Mouse (Mus musculus): ENCODE data around the gene Tcf20. TPM values are rescaled to one million over a fixed set of nuclear protein-coding genes. Genes with fewer than 3 reads are reported as not detected.
A peak's percentile ranks its signal among the peaks of the same experiment; 100 is the strongest.

The Tcf20 gene
- polyA plus RNA-seq, 1 experiment from 2014 or later = 25.1 TPM

DNA sequence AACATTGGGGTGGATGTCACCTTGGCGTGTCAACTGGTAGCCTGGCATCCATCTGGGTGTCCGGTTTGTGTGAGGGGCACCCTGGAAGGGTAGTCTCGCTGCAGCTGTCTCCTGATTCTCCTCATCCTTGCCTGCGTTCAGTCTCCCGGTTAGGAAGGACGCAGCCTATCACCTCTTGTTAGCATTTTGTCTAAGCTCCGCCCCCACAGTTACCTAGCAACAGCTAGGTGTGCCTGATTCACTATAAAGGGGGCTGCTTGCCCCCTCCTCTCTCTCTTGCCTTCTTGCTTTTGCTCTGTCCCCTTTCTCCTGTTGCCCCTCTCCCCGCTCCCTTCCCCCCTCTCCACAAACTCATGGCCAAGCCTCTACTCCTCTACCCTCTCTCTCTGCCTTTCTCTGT, 35.3 kb upstream of the Tcf20 start:
- DNase-seq (ENCODE audit: low read depth, low spot score) = no peak
- ChIA-PET POLR2A (no interaction called here), CTCF (no interaction called here)
- ATAC-seq = no peak
- H3K27me3 ChIP-seq = peaks cover 8% of the 10 kb centered on the region
- in situ Hi-C loops (cut with MboI; ENCODE audit: low pct_unique_long_range_greater_than_20kb) = no loop called here
- TF ChIP-seq CTCF (IDR thresholded peaks at IDR 0.05) = no peak

DNA sequence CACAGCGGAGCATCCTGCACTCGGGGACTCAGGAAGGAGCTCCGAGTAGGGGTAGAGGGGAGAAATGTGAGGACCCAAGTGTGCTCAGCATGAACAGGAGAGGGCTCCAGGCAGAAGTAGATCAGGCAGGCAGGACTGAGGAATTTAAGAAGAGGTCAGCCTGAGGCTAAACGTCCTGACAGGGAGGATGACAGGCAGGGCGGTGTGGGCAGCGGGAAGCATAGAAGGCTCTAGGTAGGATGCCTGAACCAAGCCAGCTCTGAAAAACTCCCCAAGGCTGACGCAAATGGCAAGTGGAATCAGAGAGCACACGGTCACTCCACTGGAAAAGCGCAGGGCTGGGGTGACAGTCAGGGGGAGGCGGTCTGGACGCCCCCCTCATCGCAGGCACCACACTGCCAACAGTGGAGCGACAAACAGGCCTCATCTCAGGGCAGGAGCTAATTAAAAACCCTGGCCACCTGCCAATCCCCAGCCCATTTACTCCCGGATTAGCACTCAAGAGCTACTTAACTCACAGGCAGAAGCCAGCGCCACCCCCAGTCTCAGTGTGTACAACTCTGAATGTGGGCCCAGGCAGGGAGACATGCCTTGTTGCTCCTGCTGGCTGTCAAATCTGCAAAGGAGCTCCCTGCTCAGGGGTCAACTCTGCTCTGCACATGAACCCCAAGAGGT, 23.5 kb upstream of the Tcf20 start:
- ChIA-PET CTCF (no interaction called here), POLR2A (no interaction called here)
- DNase-seq (ENCODE audit: low read depth, low spot score) (no peak), ATAC-seq (no peak)
- peaks cover 16% of the 10 kb centered on the region for H3K27me3 ChIP-seq
- TF ChIP-seq CTCF (IDR thresholded peaks at IDR 0.05) = no peak
- in situ Hi-C loops (cut with MboI; ENCODE audit: low pct_unique_long_range_greater_than_20kb) = no loop called here

DNA sequence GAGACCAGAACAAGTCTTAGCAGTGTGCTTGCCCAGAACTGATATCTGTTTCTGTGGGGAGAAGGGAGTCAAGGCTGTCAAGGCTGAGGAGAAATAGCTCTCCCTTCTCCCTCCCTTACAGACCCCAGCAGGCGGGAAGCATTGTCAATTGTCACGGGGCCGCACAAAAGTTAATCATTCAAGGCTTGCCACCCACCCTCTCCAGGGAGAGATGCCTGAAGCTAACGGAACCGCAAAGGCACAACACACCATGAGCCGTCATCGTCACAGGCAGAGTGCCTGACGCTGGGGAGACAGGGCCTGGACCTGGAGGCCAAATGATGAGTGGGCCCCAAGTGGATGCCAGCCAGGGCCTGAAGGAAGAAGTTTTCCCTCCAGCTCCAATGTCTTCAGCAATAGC, 22.8 kb upstream of the Tcf20 start:
- in situ Hi-C loops (cut with MboI; ENCODE audit: low pct_unique_long_range_greater_than_20kb) = no loop called here
- no peak for ATAC-seq
- DNase-seq (ENCODE audit: low read depth, low spot score) = no peak
- no peak for TF ChIP-seq CTCF (IDR thresholded peaks at IDR 0.05)
- CTCF ChIA-PET = no interaction called here
- POLR2A ChIA-PET = no interaction called here
- peaks cover 23% of the 10 kb centered on the region for H3K27me3 ChIP-seq

DNA sequence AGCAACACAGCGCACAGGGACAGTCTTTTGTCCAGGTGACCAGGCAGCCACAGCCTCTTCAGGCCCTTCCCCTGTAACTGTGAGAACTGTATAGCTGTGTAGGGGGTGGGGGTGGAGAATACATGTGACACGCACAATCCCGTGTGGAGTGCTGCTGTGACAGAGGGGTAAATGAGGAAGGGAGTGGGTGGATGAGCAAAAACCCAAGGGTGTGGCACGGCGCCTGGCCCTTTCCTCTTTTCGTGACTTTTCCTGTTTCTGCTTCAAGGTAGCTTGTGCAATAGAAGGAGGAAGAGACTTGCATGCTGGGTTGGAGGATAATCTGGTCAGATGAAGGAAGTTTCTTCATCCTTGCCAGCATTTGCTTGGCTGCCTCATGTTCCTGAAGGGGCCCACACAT, 21.9 kb upstream of the Tcf20 start:
- POLR2A ChIA-PET = no interaction called here
- in situ Hi-C loops (cut with MboI; ENCODE audit: low pct_unique_long_range_greater_than_20kb) = no loop called here
- TF ChIP-seq CTCF (IDR thresholded peaks at IDR 0.05) = no peak
- CTCF ChIA-PET = no interaction called here
- no peak for ATAC-seq
- no peak for DNase-seq (ENCODE audit: low read depth, low spot score)
- peaks cover 14% of the 10 kb centered on the region for H3K27me3 ChIP-seq

DNA sequence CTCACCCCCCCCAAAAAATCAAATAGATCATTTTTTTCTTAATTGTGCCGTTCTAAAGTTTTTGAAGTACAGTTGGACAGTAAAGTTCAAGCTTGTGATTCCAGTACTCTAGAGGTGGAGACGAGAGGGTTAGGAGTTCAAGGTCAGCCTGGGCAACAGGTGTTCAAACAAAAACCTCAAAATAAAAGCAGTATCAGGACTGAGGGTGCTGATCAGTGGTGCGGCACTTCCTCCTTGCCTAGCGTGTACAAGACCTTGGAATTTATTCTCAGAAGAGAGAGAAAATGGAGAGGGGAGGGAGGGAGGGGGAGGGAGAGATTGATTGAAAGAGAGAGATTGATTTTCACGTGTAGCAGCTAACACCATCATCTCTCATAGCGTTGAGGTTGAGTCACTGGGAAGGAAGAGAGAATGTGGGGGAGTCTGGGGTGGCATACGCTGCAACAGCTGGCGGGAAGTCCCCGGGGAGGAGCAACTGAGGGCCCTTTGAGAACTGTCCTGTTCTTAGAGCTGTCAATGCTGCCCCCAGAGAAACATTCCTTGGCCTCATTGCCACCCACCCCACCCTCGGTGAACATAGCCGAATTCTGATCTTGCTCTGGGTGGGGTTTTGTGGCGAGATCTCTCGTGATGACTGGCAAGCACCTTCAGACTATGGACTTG, 21.2 kb upstream of the Tcf20 start:
- CTCF ChIA-PET = no interaction called here
- in situ Hi-C loops (cut with MboI; ENCODE audit: low pct_unique_long_range_greater_than_20kb) = no loop called here
- DNase-seq (ENCODE audit: low read depth, low spot score) (no peak), ATAC-seq (no peak)
- POLR2A ChIA-PET = no interaction called here
- TF ChIP-seq CTCF (IDR thresholded peaks at IDR 0.05) = no peak
- peaks cover 9% of the 10 kb centered on the region for H3K27me3 ChIP-seq

DNA sequence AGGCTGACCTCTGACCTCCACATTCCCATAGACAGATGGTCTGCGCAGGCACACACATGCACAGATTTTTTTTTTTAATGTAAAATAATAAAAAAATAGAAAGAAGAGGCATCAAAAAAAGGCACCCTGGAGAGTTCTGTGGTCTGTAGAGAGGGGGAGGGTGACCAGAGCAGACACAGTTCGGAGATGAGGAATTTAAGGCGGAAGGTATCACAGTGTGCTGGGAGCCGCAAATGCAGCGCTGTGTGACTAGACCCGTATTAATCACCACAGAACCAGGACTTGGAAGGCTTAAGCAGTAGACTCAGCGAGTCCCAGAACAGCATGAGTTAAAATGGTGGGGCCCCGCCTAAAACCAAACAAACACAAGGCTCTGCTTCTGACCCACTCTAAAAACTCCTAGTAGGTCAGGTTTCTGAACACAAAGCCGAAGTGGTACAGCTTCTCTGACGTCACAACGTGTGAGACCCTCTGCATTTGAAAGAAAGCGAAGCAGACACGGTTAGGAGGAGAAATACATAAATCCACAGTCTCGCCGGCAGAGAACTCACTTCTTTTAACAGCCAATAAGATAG, 19.8 kb upstream of the Tcf20 start:
- ChIA-PET POLR2A (no interaction called here), CTCF (no interaction called here)
- ATAC-seq = peak; percentile 21
- in situ Hi-C loops (cut with MboI; ENCODE audit: low pct_unique_long_range_greater_than_20kb) = no loop called here
- TF ChIP-seq CTCF (IDR thresholded peaks at IDR 0.05) = no peak
- no peak for DNase-seq (ENCODE audit: low read depth, low spot score)
- peaks cover 13% of the 10 kb centered on the region for H3K27me3 ChIP-seq

DNA sequence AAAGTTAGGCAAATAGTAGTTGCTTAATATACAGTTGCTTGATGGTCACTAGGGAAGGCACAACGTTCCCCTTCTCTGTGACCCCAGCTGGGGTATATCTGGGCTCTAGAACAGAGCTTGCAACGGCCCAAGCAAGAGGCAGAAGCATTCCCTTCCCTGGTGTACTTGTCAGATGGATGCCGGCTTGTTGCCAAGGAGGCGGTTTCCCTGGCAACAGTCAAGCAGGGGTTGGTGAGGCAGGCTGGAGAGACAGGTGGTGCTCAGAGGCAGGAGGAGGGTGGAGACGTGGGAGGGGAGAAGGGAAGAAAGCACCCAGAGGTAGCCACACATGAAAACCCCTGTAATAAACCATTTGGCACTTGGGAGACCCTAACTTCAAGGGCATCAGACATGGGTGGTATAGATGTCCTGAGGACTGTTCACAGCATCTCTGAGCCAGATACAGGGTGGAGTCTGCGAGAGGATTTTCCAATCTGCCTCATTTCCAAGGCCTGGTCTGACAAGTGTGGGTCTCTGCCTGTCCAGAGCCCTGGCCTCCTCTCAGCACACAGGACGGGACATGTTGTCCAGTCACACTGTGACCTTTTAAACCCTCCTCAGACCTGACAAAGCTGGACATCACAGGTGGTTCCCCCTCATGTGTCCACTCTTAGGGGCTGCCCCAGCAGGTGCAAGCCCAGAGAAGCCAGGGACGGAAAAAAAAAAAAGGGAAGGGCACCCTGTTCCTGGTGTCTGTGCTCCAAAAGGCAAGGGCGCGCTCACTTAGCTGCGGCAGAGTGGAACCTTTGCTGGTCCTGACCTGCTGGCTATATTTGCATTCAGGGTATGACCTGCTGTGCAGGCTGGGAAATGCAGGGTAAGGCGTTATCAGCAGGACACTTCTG, 15.2 kb upstream of the Tcf20 start:
- no peak for DNase-seq (ENCODE audit: low read depth, low spot score)
- ChIA-PET POLR2A (interaction anchor here (0.8 kb wide), 1 partner anchor 11 kb away, joined by 3 read pairs; no protein-coding TSS in a partner anchor), CTCF (no interaction called here)
- ATAC-seq = no peak
- peaks cover 30% of the 10 kb centered on the region for H3K27me3 ChIP-seq
- no peak for TF ChIP-seq CTCF (IDR thresholded peaks at IDR 0.05)
- in situ Hi-C loops (cut with MboI; ENCODE audit: low pct_unique_long_range_greater_than_20kb) = no loop called here

DNA sequence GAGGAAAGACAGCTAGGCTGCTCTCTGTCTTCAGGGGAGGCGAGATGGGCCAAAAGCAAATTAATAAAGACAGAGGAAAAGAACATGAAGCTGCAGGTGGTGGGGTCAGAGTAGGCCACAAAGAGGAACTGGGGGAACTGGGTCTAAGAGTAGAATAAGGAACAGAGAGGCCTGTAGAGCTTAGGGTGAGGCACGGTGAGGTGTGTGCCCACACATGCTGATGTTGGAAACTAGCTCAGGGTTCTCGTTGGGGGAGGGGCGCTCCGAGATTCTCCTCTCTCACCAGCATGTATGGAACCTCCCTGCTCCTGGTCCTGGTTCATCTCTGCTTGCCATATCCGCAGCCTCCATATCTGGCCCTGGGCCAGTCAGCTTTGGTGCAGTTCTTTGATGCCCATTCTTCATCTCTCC, 11.1 kb upstream of the Tcf20 start:
- ChIA-PET POLR2A (interaction anchor here (1.3 kb wide), 1 partner anchor 41 kb away, joined by 3 read pairs; no protein-coding TSS in a partner anchor), CTCF (no interaction called here)
- in situ Hi-C loops (cut with MboI; ENCODE audit: low pct_unique_long_range_greater_than_20kb) = no loop called here
- TF ChIP-seq CTCF (IDR thresholded peaks at IDR 0.05) = no peak
- H3K27me3 ChIP-seq = peaks cover 42% of the 10 kb centered on the region
- DNase-seq (ENCODE audit: low read depth, low spot score) (no peak), ATAC-seq (no peak)

DNA sequence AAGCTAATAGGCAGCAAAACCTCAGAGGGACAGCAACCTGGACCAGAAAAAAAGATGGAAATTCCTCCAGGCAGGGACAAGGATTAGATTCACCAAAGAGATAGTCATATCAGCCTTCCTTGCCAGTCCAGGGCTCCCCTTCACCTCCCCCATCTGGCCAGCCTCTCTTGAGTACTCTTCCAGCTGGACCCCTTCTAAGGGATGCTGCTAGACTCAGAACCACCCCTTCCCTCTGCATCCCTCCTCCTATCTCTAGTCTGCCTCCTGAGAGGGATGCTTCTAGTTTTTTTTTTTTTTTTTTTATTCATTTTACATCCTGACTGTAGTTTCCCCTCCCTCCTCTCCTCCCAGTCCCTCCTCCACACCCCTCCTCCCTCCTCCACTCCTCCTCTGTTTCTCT, 8.8 kb upstream of the Tcf20 start:
- no peak for ATAC-seq

DNA sequence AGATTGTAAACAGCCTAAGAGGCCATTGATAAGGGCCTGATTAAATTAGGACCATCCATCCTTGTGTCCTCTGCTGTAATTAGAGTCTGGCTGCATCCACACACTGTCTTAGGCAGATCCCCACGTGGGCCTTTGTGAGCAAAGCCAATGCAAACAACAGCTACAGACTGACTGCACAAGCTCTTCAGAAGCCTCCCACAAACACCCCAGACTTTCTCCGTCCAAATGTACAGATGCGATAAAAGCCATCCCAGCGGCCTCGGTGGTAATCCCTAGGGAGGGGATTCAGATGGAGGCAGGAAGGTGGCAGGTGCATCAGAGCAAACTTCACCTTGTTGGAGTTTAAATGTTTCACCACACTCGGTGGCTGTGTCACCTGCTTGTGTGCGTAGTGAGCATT, 7.6 kb upstream of the Tcf20 start:
- CTCF ChIA-PET = no interaction called here
- ATAC-seq (no peak), DNase-seq (ENCODE audit: low read depth, low spot score) (no peak)
- in situ Hi-C loops (cut with MboI; ENCODE audit: low pct_unique_long_range_greater_than_20kb) = no loop called here
- TF ChIP-seq CTCF (IDR thresholded peaks at IDR 0.05) = no peak
- H3K27me3 ChIP-seq = peaks cover 55% of the 10 kb centered on the region
- POLR2A ChIA-PET = no interaction called here

More for the DNA sequence above, 8.8 kb upstream of the Tcf20 start:
- ChIA-PET CTCF (no interaction called here), POLR2A (no interaction called here)
- TF ChIP-seq CTCF (IDR thresholded peaks at IDR 0.05) = no peak
- H3K27me3 ChIP-seq = peaks cover 47% of the 10 kb centered on the region
- DNase-seq (ENCODE audit: low read depth, low spot score) = no peak
- in situ Hi-C loops (cut with MboI; ENCODE audit: low pct_unique_long_range_greater_than_20kb) = no loop called here

DNA sequence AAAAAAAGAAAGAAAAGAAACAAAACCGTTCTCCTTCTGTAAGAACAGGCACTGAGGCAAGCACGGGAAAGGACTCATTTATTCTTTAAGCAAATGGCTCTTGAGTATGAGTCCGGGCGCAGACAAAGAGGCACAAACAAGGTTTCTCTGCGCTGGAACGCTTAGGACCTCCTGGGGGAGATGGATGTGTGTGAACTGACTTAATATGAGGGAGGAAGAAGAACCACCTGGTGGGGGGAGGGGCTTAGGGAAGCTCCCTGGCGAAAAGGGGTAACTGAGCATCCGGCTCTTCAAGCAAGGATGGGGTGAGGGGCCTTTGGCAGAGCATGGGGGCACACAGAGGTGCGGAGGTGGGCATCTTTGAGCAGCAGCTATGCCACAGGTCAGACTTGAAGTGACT, 5.2 kb upstream of the Tcf20 start:
- POLR2A ChIA-PET = interaction anchor here (1.0 kb wide), 1 partner anchor 11 kb away, joined by 3 read pairs; no protein-coding TSS in a partner anchor
- TF ChIP-seq CTCF (IDR thresholded peaks at IDR 0.05) = no peak
- H3K27me3 ChIP-seq = peaks cover 60% of the 10 kb centered on the region
- CTCF ChIA-PET = no interaction called here
- no peak for ATAC-seq
- in situ Hi-C loops (cut with MboI; ENCODE audit: low pct_unique_long_range_greater_than_20kb) = no loop called here
- no peak for DNase-seq (ENCODE audit: low read depth, low spot score)
